Mouse (Mus musculus) spleen, adult 12 weeks (tissue): Measurements from ENCODE around the gene Ifitm2.
"Not testable (repeated sequence)": the region's sequence is repeated elsewhere in the genome, so short reads cannot be mapped to it uniquely, and the experiment has no call there.

Experiments
- DNase-seq: peaks from one replicate; pipeline ENCODE4 v3.0.0; 2022; ENCODE audit warnings: low spot score

Gene Ifitm2

GRCm38 (mm10) chr7:140955758-140956555 is at the start of gene Ifitm2, which contains the start of gene Gm45717:
TSS of gene Ifitm2 (minus strand) at chr7:140955987.
TSS of gene Gm45717 (minus strand) at chr7:140955937.
- DNase-seq: no peak

DNA sequence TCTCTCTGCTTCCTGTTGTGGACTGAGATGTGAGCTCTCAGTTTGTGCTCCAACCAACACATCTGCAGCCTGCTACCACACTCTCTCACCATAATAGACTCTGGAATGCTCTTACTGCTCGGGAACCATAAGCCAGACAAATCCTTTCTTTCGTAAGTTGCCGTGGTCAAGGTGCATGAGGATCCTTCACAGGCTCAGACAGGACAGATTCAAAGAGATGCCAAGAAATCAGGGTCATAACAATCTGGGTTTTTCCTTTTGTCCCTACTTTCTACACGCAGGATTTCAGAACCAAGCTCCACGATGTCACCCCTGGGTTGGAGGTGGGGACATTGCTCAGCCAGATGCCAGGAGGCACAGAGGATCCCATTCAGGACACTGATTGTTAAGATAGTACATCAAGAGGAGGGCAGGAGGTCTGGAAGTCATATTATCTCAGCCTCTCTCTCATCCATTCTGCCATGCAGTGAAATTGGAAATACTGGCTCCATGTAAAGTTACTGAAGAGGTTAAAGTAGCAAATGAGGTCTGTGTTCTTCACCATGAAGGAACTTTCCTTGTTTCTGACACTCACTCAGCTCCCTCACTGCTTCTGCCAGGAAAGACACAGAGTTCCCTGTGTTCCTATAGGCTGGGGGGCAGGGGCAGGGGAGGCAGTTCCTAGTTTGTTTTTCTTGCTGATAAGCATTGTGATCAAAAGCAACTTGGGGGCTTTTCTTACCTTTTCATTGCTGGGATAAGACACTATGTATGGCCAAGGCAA is 47.6 kb upstream of the Ifitm2 start:
- no peak for DNase-seq

DNA sequence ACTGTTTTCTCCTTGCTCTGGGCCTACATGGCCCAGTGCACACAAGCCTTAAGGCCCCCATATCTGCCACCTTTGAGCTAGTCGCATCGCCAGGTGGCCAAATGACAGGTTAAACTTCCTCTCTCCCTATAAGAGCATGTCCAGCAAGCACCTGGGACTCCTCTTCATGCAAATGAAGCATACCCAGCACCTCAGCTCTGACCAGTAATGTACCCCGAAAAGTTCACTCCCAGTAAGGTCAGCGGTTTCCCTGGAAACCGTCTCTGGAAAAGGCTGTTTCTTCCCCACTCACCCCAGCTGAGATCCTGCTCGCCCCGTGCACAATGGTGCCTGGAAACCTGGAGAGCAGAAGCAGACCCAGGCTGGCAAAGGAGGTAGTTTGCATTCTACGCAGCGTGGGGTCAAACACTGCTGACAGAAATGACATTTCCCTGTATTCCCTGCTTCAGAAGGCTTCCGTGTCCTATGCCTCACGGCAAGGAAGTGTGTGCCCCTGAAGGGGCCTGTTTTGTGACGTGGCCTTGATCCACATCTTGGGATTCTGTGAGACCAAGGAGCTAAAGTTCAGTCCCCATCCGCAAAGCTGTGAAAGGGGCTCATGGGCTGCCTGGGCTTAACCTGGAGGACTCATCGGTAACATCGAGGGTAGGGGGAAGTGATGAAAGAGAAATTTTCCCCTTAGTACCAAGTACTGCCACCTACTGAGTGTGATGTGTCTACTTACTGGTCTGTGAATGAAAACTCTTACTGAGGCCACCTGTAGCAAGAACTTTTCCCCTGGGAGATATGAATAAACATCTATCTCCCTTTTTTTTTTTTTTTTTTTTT is 45.3 kb upstream of the Ifitm2 start:
- DNase-seq: no peak

GRCm38 (mm10) chr7:140998853-140999700 is 43.3 kb upstream of the Ifitm2 start:
- no peak for DNase-seq

DNA sequence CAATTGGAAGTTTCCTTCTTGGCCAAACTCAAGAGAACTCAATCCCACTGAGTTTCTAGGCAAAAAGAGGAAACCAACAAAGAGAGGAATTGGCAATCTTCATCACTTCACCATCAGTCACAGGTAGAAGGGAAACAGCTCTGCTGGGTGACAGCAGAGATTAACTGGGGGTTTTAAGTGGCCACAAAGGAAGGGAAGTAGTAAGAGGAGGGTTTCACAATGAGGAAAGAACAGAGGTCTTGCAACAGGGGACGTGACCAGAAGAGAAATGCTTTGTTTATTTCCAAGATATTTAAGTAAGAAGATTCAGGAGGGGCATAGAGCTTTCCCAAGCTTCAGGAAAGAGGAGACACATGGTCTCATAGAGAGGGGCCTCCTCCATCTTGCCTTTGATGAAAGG is 42.0 kb upstream of the Ifitm2 start:
- no peak for DNase-seq

DNA sequence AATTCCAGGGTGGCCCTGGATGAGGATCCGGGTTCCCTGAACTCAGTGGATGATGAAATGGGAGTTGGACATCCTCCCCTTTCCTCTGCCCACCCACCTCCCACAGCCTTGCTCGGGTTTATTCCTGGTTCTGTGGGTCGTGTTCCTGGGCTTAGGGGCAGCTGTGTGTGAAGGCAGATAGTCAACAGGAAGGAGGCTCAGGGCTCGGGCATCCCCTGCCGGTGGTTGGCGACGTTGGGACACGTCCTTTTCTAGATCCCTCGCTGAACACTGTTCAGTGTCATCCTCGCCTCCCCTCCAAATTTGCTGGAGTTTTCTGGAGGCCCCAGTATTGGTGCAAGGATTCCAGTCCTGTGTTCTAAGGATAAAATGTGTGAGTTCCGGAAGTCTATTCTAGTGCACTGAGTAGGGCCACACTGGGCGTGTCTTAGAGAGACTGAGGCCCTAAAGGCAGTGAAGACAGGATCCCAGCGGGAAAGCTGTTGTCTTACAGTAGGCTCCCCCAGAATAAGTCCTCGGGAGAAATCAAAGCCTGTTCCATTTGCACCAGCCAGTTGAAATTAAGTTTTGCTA is 35.4 kb upstream of the Ifitm2 start:
- no peak for DNase-seq

GRCm38 (mm10) chr7:140990622-140991021 is 34.8 kb upstream of the Ifitm2 start:
- no peak for DNase-seq

GRCm38 (mm10) chr7:140990185-140990584 is 34.4 kb upstream of the Ifitm2 start:
- no peak for DNase-seq

GRCm38 (mm10) chr7:140989022-140989421 is 33.2 kb upstream of the Ifitm2 start:
- DNase-seq: no peak

DNA sequence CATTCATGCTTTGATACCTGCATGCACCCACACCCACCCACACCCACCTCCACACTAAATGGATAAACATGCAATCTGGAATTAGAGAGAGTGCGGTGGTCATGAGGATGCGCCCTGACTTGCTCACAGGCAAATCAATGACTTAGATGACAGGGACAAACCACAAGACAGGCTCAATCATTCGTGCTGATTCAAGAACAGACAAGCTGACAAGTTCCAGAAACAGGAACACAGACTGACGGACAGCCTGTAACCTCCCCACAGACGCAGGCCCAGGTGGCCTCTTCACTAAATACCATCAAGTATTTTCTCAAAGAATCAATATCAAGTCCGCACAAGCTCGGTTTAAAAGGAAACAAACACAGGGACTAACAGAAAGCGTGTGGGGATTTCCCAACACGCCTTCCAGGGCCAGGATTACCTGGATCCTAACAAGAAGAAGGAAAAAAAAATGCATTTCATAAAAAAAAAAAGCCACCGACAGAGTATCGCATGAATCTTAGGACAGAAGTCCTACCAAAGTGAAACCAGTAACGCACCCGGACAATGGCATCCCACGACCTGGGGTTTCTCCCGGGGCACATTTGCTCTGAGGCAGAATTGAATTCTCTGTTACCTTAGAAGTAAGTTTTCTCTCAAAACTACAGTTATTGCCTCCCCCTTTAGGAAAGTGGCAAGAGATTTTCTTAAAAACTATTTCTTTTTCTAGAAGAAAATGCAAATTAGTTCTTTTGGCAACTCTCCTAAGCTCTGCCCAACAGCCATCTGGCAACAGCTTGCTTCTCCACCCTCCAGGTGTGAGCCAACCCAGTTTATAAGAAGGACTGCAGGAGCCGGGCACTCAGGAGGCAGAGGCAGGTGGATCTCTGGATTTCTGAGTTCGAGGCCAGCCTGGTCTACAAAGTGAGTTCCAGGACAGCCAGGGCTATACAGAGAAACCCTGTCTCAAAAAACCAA is 31.7 kb upstream of the Ifitm2 start:
- no peak for DNase-seq

- DNase-seq: no peak
Observed at GRCm38 (mm10) chr7:140982971-140983370, 27.2 kb upstream of the Ifitm2 start.

- no peak for DNase-seq
Observed at GRCm38 (mm10) chr7:140981704-140982103, 25.9 kb upstream of the Ifitm2 start.

GRCm38 (mm10) chr7:140976720-140977119 is 20.9 kb upstream of the Ifitm2 start:
- not testable (repeated sequence) for DNase-seq

- DNase-seq: no peak
Observed at GRCm38 (mm10) chr7:140975465-140975864, 19.7 kb upstream of the Ifitm2 start.

DNA sequence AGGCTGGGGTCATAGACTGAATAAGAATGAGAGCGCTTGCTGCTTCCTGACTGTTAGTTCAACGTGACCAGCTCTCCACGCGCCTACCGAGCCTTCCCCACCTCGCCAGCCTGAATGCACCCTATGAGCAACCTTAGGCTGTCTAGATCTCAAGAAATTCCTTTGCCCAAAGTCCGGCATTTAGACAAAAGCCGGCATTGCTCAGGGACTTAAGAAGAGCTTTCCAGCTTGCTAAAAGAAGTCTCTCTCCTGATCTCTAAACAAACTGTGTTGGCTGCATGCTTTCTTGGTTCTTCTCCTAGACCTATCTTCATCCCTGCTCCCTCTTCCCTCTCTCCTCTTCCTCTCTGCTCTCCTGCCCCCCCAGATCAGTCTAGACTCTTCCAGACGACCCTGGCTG is 19.2 kb upstream of the Ifitm2 start:
- DNase-seq: no peak

- no peak for DNase-seq
Observed at GRCm38 (mm10) chr7:140973396-140974165, 17.8 kb upstream of the Ifitm2 start.

DNA sequence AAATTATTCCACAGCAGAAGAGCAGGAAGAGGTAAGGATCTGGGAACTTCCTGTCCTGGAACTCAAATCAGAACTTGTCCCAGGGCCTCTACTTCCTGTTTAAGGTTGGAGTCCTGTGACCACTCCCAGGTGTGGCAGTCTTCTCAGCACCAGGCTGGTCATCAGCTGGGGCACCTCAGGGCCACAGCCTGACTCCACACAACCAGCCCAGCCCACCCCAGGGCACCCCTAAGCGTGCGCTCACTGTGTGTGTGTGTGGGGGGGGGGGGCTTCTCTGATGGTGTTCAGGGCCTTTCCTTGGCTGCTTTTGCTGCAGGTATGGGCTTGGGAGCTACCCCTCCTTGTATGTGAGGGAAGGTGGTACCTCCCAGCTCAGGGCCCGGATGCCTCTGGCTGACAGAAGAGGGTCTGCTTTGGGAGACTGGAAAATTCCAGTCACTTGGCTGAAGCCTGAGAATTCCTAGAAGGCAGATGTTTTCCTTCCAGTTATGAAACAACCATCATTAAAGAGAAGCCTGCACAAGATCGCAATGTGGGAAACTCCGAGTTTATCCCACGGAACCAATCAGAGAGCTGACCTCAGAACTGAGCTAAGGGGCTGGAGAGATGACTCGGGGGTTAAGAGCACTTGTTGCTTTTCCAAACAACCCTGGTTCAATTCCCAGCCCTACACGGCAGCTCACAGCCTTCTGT is 15.8 kb upstream of the Ifitm2 start:
- DNase-seq: no peak

DNA sequence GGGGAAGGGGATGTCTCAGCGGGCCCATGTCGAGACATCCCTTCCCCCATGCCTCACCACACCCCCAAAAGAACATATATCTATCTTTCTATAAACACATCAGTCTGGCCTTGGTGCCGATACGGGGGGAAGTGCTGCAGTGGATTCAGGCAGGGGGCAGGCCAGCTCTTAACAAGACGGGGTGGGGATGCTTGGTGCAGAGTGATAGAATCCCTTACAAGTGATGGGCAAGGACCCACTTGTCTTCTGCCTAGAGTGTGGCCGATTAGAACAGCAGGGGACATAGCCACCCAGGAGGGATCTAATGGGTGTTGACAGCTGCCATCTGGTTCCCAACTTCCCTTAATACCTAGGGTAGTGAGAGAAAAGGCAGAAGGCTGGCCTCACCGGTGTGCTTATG is 15.1 kb upstream of the Ifitm2 start:
- no peak for DNase-seq

DNA sequence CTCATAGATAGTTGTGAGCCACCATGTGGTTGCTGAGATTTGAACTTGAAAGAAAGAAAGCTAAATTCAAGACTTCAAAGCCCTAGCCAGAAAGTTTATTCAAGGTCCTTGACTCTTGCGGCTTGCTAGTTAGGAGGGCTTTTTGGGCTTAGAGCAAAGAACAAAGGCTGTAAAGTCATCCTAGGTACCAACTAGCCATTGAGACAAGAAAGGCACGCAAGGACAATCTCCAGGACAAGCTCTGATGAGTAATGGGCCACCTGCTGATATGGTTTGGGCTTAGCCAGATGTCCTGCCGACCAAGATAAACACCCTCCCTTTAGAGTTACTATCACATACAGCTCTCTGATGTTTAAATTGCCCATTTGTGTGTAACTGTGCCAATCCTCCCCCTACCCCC is 12.9 kb upstream of the Ifitm2 start:
- DNase-seq: not testable (repeated sequence)
